Mouse (Mus musculus) hindbrain, embryonic 11.5 days (tissue): ENCODE results near the gene Gm42878. TPM values are rescaled to one million over a fixed set of nuclear protein-coding genes. Genes with fewer than 3 reads are reported as not detected.
"Not testable (repeated sequence)": the region's sequence is repeated elsewhere in the genome, so short reads cannot be mapped to it uniquely, and the experiment has no call there.

Source experiments
- ATAC-seq: fragments of 200-750 bp; cut with Nextera tagmentation; 2 replicates; pipeline ENCODE4 v1.8.0; 2017; ENCODE audit warnings: mild to moderate bottlenecking, moderate TSS enrichment, moderate library complexity; ENCODE audit not compliant: low FRiP score
- DNase-seq: peaks from one replicate; pipeline ENCODE4 v3.0.0-alpha.2; 2015; ENCODE audit warnings: low spot score
- H3K27ac ChIP-seq: fragments of 300-500 bp; sonication (generic); 2 replicates; pipeline ENCODE4 v1.5.1; 2014; ENCODE audit warnings: mild to moderate bottlenecking, low read depth, low read length
- H3K27me3 ChIP-seq: fragments of 300-500 bp; sonication (generic); 2 replicates; pipeline ENCODE4 v1.6.1; 2014; ENCODE audit warnings: mild to moderate bottlenecking, low read length, moderate library complexity, mixed read lengths; ENCODE audit not compliant: control insufficient read depth, insufficient read depth
- H3K36me3 ChIP-seq: fragments of 300-500 bp; sonication (generic); 2 replicates; pipeline ENCODE4 v1.6.1; 2014; ENCODE audit warnings: mild to moderate bottlenecking, low read length, moderate library complexity, mixed read lengths; ENCODE audit not compliant: control insufficient read depth, insufficient read depth
- H3K4me1 ChIP-seq: fragments of 300-500 bp; sonication (generic); replicated peaks from 2 replicates; pipeline ENCODE4 v1.6.1; 2014; ENCODE audit warnings: low read length, mixed read lengths; ENCODE audit not compliant: control insufficient read depth, insufficient read depth
- H3K4me2 ChIP-seq: fragments of 300-500 bp; sonication (generic); replicated peaks from 2 replicates; pipeline ENCODE4 v1.6.1; 2014; ENCODE audit warnings: mild to moderate bottlenecking, low read depth, low read length
- H3K4me3 ChIP-seq: fragments of 300-500 bp; sonication (generic); 2 replicates; pipeline ENCODE4 v1.5.1; 2014; ENCODE audit warnings: low read depth, low read length
- H3K9ac ChIP-seq: fragments of 300-500 bp; sonication (generic); 2 replicates; pipeline ENCODE4 v1.6.1; 2014; ENCODE audit warnings: low read depth, low read length
- H3K9me3 ChIP-seq: fragments of 300-500 bp; sonication (generic); 2 replicates; pipeline ENCODE4 v1.6.1; 2016; ENCODE audit warnings: low read length; ENCODE audit not compliant: control insufficient read depth
- WGBS: fragments of 180-500 bp; shearing (Covaris S2); extraction: QIAGEN DNeasy Blood & Tissue Kit; methylation state at CpG from one replicate; pipeline ENCODE4 v1.1.7; 2014; 5-methylcytosine and 5-hydroxymethylcytosine counted together
- polyA plus RNA-seq: library from polyadenylated mRNA; unstranded; fragments of >200 nt; fragmentation: Nextera tagmentation; extraction: Ambion mirVana; gene quantifications from 2 replicates; pipeline ENCODE4 v1.2.1, GENCODE M21; 2014

The Gm42878 gene
- polyA plus RNA-seq, 1 experiment from 2014 or later: not detected

- Histone ChIP-seq H3K9ac (no peak overlapping the region), H3K4me3 (no peak overlapping the region), H3K36me3 (peaks cover 15% of the 10 kb centered on the region), H3K27ac (no peak overlapping the region), H3K4me1 (no peaks in the 10 kb centered on the region), H3K9me3 (no peaks in the 10 kb centered on the region), H3K27me3 (no peaks in the 10 kb centered on the region), H3K4me2 (no peak overlapping the region)
- DNase-seq: no peak
- no peak for ATAC-seq
- WGBS: 75% methylated on average over 8 of the region's 8 CpGs
Observed at GRCm38 (mm10) chr5:121526961-121527360, 18.3 kb downstream of the Gm42878 start.

- H3K27ac ChIP-seq: no peak overlapping the region
- H3K36me3 ChIP-seq: peaks cover 15% of the 10 kb centered on the region
- no peak for DNase-seq
- no peak overlapping the region for H3K9ac ChIP-seq
- no peaks in the 10 kb centered on the region for H3K27me3 ChIP-seq
- H3K4me2 ChIP-seq: no peak overlapping the region
- no peaks in the 10 kb centered on the region for H3K4me1 ChIP-seq
- ATAC-seq: no peak
- H3K9me3 ChIP-seq: no peaks in the 10 kb centered on the region
- no peak overlapping the region for H3K4me3 ChIP-seq
- 85% methylated on average over 7 of the region's 7 CpGs for WGBS
Observed at GRCm38 (mm10) chr5:121526526-121526925, 18.8 kb downstream of the Gm42878 start.

GRCm38 (mm10) chr5:121525774-121526450, 19.4 kb downstream of the Gm42878 start:
- Histone ChIP-seq H3K4me1 (no peaks in the 10 kb centered on the region), H3K9ac (no peak overlapping the region), H3K27me3 (no peaks in the 10 kb centered on the region), H3K4me2 (no peak overlapping the region), H3K36me3 (peaks cover 17% of the 10 kb centered on the region), H3K9me3 (no peaks in the 10 kb centered on the region), H3K27ac (no peak overlapping the region), H3K4me3 (no peak overlapping the region)
- 83% methylated on average over 14 of the region's 14 CpGs for WGBS
- ATAC-seq: no peak
- no peak for DNase-seq

- WGBS: 92% methylated on average over 10 of the region's 17 CpGs
- H3K27me3 ChIP-seq, H3K4me1 ChIP-seq, H3K4me2 ChIP-seq, ATAC-seq, H3K9me3 ChIP-seq, H3K4me3 ChIP-seq, H3K9ac ChIP-seq, H3K27ac ChIP-seq, DNase-seq: not testable (repeated sequence)
- peaks cover 10% of the 10 kb centered on the region for H3K36me3 ChIP-seq
Observed at GRCm38 (mm10) chr5:121519758-121520157, 25.5 kb downstream of the Gm42878 start.

GRCm38 (mm10) chr5:121518983-121519382, 26.3 kb downstream of the Gm42878 start:
- H3K27me3 ChIP-seq: no peaks in the 10 kb centered on the region
- H3K36me3 ChIP-seq: 0 out of 2 replicates have a peak, but pooled peaks cover 5% of the 10 kb centered on the region
- DNase-seq (no peak), ATAC-seq (no peak)
- H3K27ac ChIP-seq: no peak overlapping the region
- 95% methylated on average over 9 of the region's 9 CpGs for WGBS
- no peaks in the 10 kb centered on the region for H3K9me3 ChIP-seq
- H3K4me3 ChIP-seq: no peak overlapping the region
- no peak overlapping the region for H3K4me2 ChIP-seq
- H3K9ac ChIP-seq: no peak overlapping the region
- no peaks in the 10 kb centered on the region for H3K4me1 ChIP-seq

GRCm38 (mm10) chr5:121510009-121510408, 35.3 kb downstream of the Gm42878 start:
- no peak overlapping the region for H3K27ac ChIP-seq
- H3K9me3 ChIP-seq: no peaks in the 10 kb centered on the region
- DNase-seq: no peak
- no peak overlapping the region for H3K4me3 ChIP-seq
- ATAC-seq: no peak
- no peak overlapping the region for H3K9ac ChIP-seq
- WGBS: 86% methylated on average over 7 of the region's 7 CpGs
- H3K4me2 ChIP-seq: no peak overlapping the region
- no peaks in the 10 kb centered on the region for H3K36me3 ChIP-seq
- no peaks in the 10 kb centered on the region for H3K27me3 ChIP-seq
- H3K4me1 ChIP-seq: no peaks in the 10 kb centered on the region

GRCm38 (mm10) chr5:121506846-121507245, 38.4 kb downstream of the Gm42878 start:
- no peaks in the 10 kb centered on the region for H3K4me1 ChIP-seq
- 92% methylated on average over 1 of the region's 1 CpGs for WGBS
- H3K27me3 ChIP-seq: no peaks in the 10 kb centered on the region
- H3K36me3 ChIP-seq: no peaks in the 10 kb centered on the region
- H3K4me3 ChIP-seq: no peak overlapping the region
- no peaks in the 10 kb centered on the region for H3K9me3 ChIP-seq
- no peak for DNase-seq
- ATAC-seq: no peak
- no peak overlapping the region for H3K4me2 ChIP-seq
- no peak overlapping the region for H3K9ac ChIP-seq
- no peak overlapping the region for H3K27ac ChIP-seq

GRCm38 (mm10) chr5:121503231-121503630, 42.1 kb downstream of the Gm42878 start, which contains the start of gene Adam1b:
TSS of gene Adam1b (minus strand) at chr5:121503435.
- Histone ChIP-seq H3K9me3 (no peaks in the 10 kb centered on the region), H3K4me1 (no peaks in the 10 kb centered on the region), H3K9ac (no peak within 1 kb of the TSS), H3K36me3 (no peaks in the 10 kb centered on the region), H3K27ac (no peak within 1 kb of the TSS), H3K4me2 (no peak within 1 kb of the TSS), H3K27me3 (no peaks in the 10 kb centered on the region), H3K4me3 (no peak within 1 kb of the TSS)
- no peak for ATAC-seq
- DNase-seq: no peak
- WGBS: 85% methylated on average over 3 of the region's 3 CpGs

GRCm38 (mm10) chr5:121501424-121501996, 43.8 kb downstream of the Gm42878 start:
- not testable (repeated sequence) for H3K27ac ChIP-seq, H3K9me3 ChIP-seq, H3K4me1 ChIP-seq, H3K27me3 ChIP-seq, DNase-seq, H3K4me3 ChIP-seq, ATAC-seq, H3K9ac ChIP-seq, H3K4me2 ChIP-seq, H3K36me3 ChIP-seq
- 77% methylated on average over 9 of the region's 17 CpGs for WGBS
